Mouse (Mus musculus) ES-Bruce4 (cell line): ENCODE measurements around the gene Stkld1. TPM values are rescaled to one million over a fixed set of nuclear protein-coding genes. Genes with fewer than 3 reads are reported as not detected.
A peak's percentile ranks its signal among the peaks of the same experiment; 100 is the strongest.

Experiments
- H3K27ac ChIP-seq: 2 replicates; pipeline ENCODE4 v1.5.1; 2012; ENCODE audit warnings: low read length, inconsistent platforms; ENCODE audit not compliant: insufficient read depth
- H3K27me3 ChIP-seq: 2 replicates; pipeline ENCODE4 v1.6.1; 2012; ENCODE audit warnings: mild to moderate bottlenecking, low read length, inconsistent platforms; ENCODE audit not compliant: control insufficient read depth, poor library complexity, insufficient read depth, severe bottlenecking
- H3K36me3 ChIP-seq: 2 replicates; pipeline ENCODE4 v1.6.1; 2012; ENCODE audit warnings: inconsistent platforms, mild to moderate bottlenecking, low read length, moderate library complexity; ENCODE audit not compliant: control insufficient read depth, poor library complexity, insufficient read depth, severe bottlenecking
- H3K4me1 ChIP-seq: one replicate; pipeline ENCODE4 v1.8.1; 2011; ENCODE audit warnings: low read length; ENCODE audit not compliant: control insufficient read depth, insufficient read depth
- H3K4me3 ChIP-seq: 2 replicates; pipeline ENCODE4 v1.5.1; 2011; ENCODE audit warnings: low read depth, mild to moderate bottlenecking, low read length
- H3K9ac ChIP-seq: 2 replicates; pipeline ENCODE4 v1.6.1; 2012; ENCODE audit warnings: low read depth, mild to moderate bottlenecking, inconsistent platforms; ENCODE audit not compliant: poor library complexity, severe bottlenecking
- H3K9me3 ChIP-seq: replicated peaks from 2 replicates; pipeline ENCODE4 v1.6.1; 2012; ENCODE audit warnings: mild to moderate bottlenecking, low read length, inconsistent platforms; ENCODE audit not compliant: control insufficient read depth, poor library complexity, insufficient read depth, severe bottlenecking
- CTCF ChIP-seq: IDR thresholded peaks from one replicate; pipeline ENCODE4 v1.8.1; 2011; ENCODE audit warnings: low read depth, low read length
- EP300 ChIP-seq: IDR thresholded peaks from 2 replicates; pipeline ENCODE4 v1.6.1; 2011; ENCODE audit warnings: low read depth, low read length; ENCODE audit not compliant: insufficient read depth
- POLR2A ChIP-seq: IDR thresholded peaks from one replicate; pipeline ENCODE4 v1.8.1; 2011; ENCODE audit warnings: low read length; ENCODE audit not compliant: insufficient read depth
- polyA plus RNA-seq: library from polyadenylated mRNA; stranded (reverse); fragments of >200 nt; gene quantifications from 2 replicates; pipeline ENCODE4 v1.2.4, GENCODE M21; 2011; ENCODE audit warnings: low read depth; ENCODE audit not compliant: missing spikeins, insufficient read depth, insufficient read length

Stkld1 gene
- polyA plus RNA-seq, 1 experiment = not detected

DNA sequence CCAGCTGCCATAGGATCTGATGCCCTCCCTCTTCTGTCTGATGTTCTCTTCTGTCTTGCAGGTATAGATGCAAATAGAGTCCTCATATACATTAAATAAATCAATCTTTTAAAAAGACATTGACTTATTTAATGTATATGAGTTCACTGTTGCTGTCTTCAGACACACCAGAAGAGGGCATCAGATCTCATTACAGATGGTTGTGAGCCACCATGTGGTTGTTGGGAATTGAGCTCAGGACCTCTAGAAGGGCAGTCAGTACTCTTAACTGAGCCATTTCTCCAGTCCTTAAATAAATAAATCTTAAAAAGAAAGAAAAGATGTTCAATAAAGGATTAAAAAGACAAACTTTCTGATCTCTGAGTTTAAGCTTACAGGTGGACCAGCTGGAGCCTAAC, 24.5 kb upstream of the Stkld1 start:
- H3K27ac ChIP-seq = peak overlapping the region; percentile 27; the same call in 1 of the 2 replicates

DNA sequence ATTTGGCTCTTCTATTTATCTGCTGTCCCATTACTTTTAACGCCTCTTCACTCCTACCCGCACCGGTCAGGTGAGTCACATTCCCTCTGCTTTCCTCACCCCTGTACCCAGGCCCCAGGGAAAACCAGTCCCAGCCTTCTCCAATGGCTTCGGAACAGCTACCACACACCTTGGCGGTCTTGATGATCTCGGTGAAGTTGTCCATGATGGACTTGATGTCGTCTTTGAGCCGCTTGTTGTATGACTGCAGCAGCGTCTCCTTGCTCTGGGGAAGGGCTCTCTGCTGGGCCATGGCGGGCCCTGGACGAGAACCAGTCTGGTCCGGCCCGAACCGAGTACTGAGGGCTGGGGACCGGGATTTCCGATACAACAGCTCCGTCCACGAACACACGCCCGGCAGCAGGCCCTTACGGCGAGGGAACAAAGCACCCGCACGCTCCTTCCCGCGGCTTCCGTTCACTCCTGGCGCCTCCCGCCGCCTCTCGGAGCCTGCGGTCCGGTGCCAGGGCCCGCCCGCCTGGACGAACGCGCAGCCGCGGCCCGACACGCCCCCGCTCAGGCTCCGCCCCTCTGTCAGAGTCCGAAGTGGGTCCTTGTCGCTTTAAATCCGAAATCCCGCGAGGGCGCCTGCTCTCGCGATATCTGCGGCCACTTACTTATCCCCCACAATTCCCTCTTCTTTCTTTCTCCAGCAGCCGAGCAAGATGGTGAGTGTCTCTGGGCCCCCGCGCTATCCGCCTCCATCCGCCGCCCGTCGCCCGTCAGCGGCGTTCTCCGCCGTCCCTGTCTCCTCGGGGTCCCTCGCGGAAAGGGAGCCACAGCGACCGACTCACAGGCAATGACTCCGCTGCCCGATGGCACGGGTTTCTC, 23.5 kb upstream of the Stkld1 start, which contains the start of the genes Med22 and Rpl7a:
TSS of gene Med22 (minus strand) at position 554 of the 870 bp plus-strand sequence.
TSS of gene Rpl7a (plus strand) at position 641 of the 870 bp plus-strand sequence.
- Histone ChIP-seq H3K9ac (peak within 1 kb of the TSS; percentile 93), H3K27me3 (no peaks in the 10 kb centered on the region), H3K9me3 (no peaks in the 10 kb centered on the region), H3K27ac (peak within 1 kb of the TSS; percentile 39), H3K36me3 (peaks cover 44% of the 10 kb centered on the region), H3K4me1 (no peaks in the 10 kb centered on the region), H3K4me3 (peak within 1 kb of the TSS; percentile 99)
- TF ChIP-seq CTCF (no peak), POLR2A (peak; percentile 48)

More for the DNA sequence above, 24.5 kb upstream of the Stkld1 start:
- Histone ChIP-seq H3K9ac (peak overlapping the region; percentile 93), H3K27me3 (no peaks in the 10 kb centered on the region), H3K36me3 (peaks cover 44% of the 10 kb centered on the region), H3K4me3 (peak overlapping the region; percentile 99), H3K4me1 (no peaks in the 10 kb centered on the region), H3K9me3 (no peaks in the 10 kb centered on the region)
- TF ChIP-seq EP300 (no peak), CTCF (no peak), POLR2A (no peak)

DNA sequence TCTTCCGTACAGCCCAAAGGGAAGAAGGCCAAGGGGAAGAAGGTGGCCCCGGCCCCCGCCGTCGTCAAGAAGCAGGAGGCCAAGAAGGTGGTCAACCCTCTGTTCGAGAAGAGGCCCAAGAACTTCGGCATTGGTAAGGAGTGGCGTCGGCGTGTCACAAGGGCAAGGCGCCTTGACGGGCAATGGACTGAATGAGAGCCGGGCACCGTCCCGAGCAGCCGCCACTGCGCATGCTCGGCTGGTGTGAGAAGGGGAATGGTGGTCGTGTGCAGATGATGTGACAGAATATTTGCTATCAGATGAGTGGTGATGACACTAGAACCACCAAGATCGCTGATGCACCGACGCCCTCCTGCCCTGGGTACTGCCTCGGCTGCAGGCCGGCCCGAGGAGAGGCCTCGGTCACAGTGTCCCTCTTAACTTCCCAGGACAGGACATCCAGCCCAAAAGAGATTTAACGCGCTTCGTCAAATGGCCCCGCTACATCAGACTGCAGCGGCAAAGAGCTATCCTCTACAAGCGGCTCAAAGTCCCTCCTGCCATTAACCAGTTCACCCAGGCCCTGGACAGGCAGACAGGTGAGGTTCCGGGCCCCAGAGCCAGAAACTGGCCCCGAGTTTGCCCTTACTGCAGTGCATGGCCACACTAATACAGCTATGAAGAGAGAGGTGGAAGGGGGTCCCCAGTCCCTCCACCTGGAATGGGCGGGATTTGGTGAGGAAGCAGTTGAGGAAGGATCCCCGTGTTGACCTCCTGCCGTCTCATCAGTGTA, 22.7 kb upstream of the Stkld1 start:
- Histone ChIP-seq H3K27ac (peak overlapping the region; percentile 39), H3K4me3 (peak overlapping the region; percentile 99), H3K36me3 (peaks cover 44% of the 10 kb centered on the region), H3K9me3 (no peaks in the 10 kb centered on the region), H3K4me1 (no peaks in the 10 kb centered on the region), H3K27me3 (no peaks in the 10 kb centered on the region), H3K9ac (peak overlapping the region; percentile 93)
- TF ChIP-seq POLR2A (no peak), EP300 (no peak), CTCF (no peak)

- TF ChIP-seq EP300 (no peak), POLR2A (no peak), CTCF (no peak)
- peaks cover 42% of the 10 kb centered on the region for H3K36me3 ChIP-seq
- H3K9ac ChIP-seq = peak overlapping the region; percentile 93
- 0 out of 2 replicates have a peak overlapping the region, but pooled peaks have one; percentile 9 for H3K27ac ChIP-seq
- H3K9me3 ChIP-seq = no peaks in the 10 kb centered on the region
- no peaks in the 10 kb centered on the region for H3K4me1 ChIP-seq
- no peaks in the 10 kb centered on the region for H3K27me3 ChIP-seq
- H3K4me3 ChIP-seq = peak overlapping the region; percentile 99
Measured at GRCm38 (mm10) chr2:26912253-26912770, 21.5 kb upstream of the Stkld1 start.

- Histone ChIP-seq H3K9me3 (no peaks in the 10 kb centered on the region), H3K27ac (peak overlapping the region; percentile 35), H3K4me1 (no peaks in the 10 kb centered on the region), H3K27me3 (no peaks in the 10 kb centered on the region), H3K9ac (no peak overlapping the region), H3K4me3 (no peak overlapping the region), H3K36me3 (peaks cover 41% of the 10 kb centered on the region)
- TF ChIP-seq POLR2A (no peak), CTCF (no peak), EP300 (no peak)
Measured at GRCm38 (mm10) chr2:26913416-26914147, 20.3 kb upstream of the Stkld1 start.
